Mouse (Mus musculus) hindbrain, embryonic 15.5 days (tissue): ENCODE data around the gene Tbx21. TPM values are rescaled to one million over a fixed set of nuclear protein-coding genes. Genes with fewer than 3 reads are reported as not detected.
A peak's percentile ranks its signal among the peaks of the same experiment; 100 is the strongest.

Experiments
- ATAC-seq: fragments of 200-750 bp; cut with Nextera tagmentation; 2 replicates; pipeline ENCODE4 v1.8.0; 2017; ENCODE audit warnings: low read depth, moderate number of reproducible peaks, moderate TSS enrichment; ENCODE audit not compliant: low FRiP score
- H3K27ac ChIP-seq: fragments of 300-500 bp; sonication (generic); replicated peaks from 2 replicates; pipeline ENCODE4 v1.5.1; 2015; ENCODE audit warnings: mild to moderate bottlenecking, inconsistent platforms
- H3K27me3 ChIP-seq: fragments of 300-500 bp; sonication (generic); 2 replicates; pipeline ENCODE4 v1.6.1; 2015; ENCODE audit warnings: control low read depth, inconsistent platforms
- H3K36me3 ChIP-seq: fragments of 300-500 bp; sonication (generic); 2 replicates; pipeline ENCODE4 v1.6.1; 2015; ENCODE audit warnings: control low read depth, inconsistent platforms
- H3K4me1 ChIP-seq: fragments of 300-500 bp; sonication (generic); replicated peaks from 2 replicates; pipeline ENCODE4 v1.6.1; 2015; ENCODE audit warnings: control low read depth, inconsistent platforms
- H3K4me2 ChIP-seq: fragments of 300-500 bp; sonication (generic); 2 replicates; pipeline ENCODE4 v1.6.1; 2015; ENCODE audit warnings: moderate library complexity, mild to moderate bottlenecking, inconsistent platforms
- H3K4me3 ChIP-seq: fragments of 300-500 bp; sonication (generic); 2 replicates; pipeline ENCODE4 v1.5.1; 2015; ENCODE audit warnings: mild to moderate bottlenecking, inconsistent platforms
- H3K9ac ChIP-seq: fragments of 300-500 bp; sonication (generic); 2 replicates; pipeline ENCODE4 v1.6.1; 2015; ENCODE audit warnings: inconsistent platforms
- H3K9me3 ChIP-seq: fragments of 300-500 bp; sonication (generic); 2 replicates; pipeline ENCODE4 v1.6.1; 2016; ENCODE audit warnings: control low read depth, inconsistent platforms
- WGBS: fragments of 180-500 bp; shearing (Covaris S2); methylation state at CpG from one replicate; pipeline ENCODE4 v1.1.7; 2015; 5-methylcytosine and 5-hydroxymethylcytosine counted together
- polyA plus RNA-seq: library from polyadenylated mRNA; unstranded; fragments of >200 nt; fragmentation: Nextera tagmentation; extraction: Ambion mirVana; gene quantifications from 2 replicates; pipeline ENCODE4 v1.2.1, GENCODE M21; 2015

Gene Tbx21
- polyA plus RNA-seq, 1 experiment from 2014 or later = 0.13 TPM

- no peak for ATAC-seq
- Histone ChIP-seq H3K4me2 (no peak overlapping the region), H3K9ac (no peak overlapping the region), H3K4me1 (peaks cover 11% of the 10 kb centered on the region), H3K27me3 (peaks cover 17% of the 10 kb centered on the region; the same call in 1 of the 2 replicates), H3K36me3 (no peaks in the 10 kb centered on the region), H3K4me3 (no peak overlapping the region), H3K27ac (no peak overlapping the region), H3K9me3 (no peaks in the 10 kb centered on the region)
- WGBS = 78% methylated on average over 3 of the region's 3 CpGs
These were observed 13.8 kb upstream of the Tbx21 start for GRCm38 (mm10) chr11:97128956-97129355.

- Histone ChIP-seq H3K9ac (peak overlapping the region; percentile 55; the same call in 1 of the 2 replicates), H3K4me2 (peak overlapping the region; percentile 92), H3K27me3 (peaks cover 17% of the 10 kb centered on the region; the same call in 1 of the 2 replicates), H3K27ac (no peak overlapping the region), H3K4me3 (peak overlapping the region; percentile 51), H3K9me3 (no peaks in the 10 kb centered on the region), H3K36me3 (no peaks in the 10 kb centered on the region), H3K4me1 (peaks cover 14% of the 10 kb centered on the region)
- no peak for ATAC-seq
- WGBS = 18% methylated on average over 19 of the region's 19 CpGs
These were observed 12.5 kb upstream of the Tbx21 start for GRCm38 (mm10) chr11:97127470-97128223.

- H3K4me2 ChIP-seq = peak overlapping the region; percentile 92
- no peak overlapping the region for H3K27ac ChIP-seq
- H3K9ac ChIP-seq = peak overlapping the region; percentile 55
- 4% methylated on average over 32 of the region's 32 CpGs for whole genome bisulfite sequencing
- peaks cover 14% of the 10 kb centered on the region for H3K4me1 ChIP-seq
- H3K36me3 ChIP-seq = no peaks in the 10 kb centered on the region
- no peaks in the 10 kb centered on the region for H3K9me3 ChIP-seq
- ATAC-seq = peak; percentile 78
- peak overlapping the region; percentile 51 for H3K4me3 ChIP-seq
- H3K27me3 ChIP-seq = peaks cover 17% of the 10 kb centered on the region; the same call in 1 of the 2 replicates
These were observed 11.7 kb upstream of the Tbx21 start for GRCm38 (mm10) chr11:97126645-97127468.

- no peak overlapping the region for H3K9ac ChIP-seq
- H3K27ac ChIP-seq = no peak overlapping the region
- H3K4me3 ChIP-seq = no peak overlapping the region
- peaks cover 14% of the 10 kb centered on the region for H3K4me1 ChIP-seq
- H3K27me3 ChIP-seq = peaks cover 14% of the 10 kb centered on the region; the same call in 1 of the 2 replicates
- no peak overlapping the region for H3K4me2 ChIP-seq
- ATAC-seq = no peak
- no peaks in the 10 kb centered on the region for H3K9me3 ChIP-seq
- 51% methylated on average over 10 of the region's 10 CpGs for WGBS
- no peaks in the 10 kb centered on the region for H3K36me3 ChIP-seq
These were observed 9.3 kb upstream of the Tbx21 start for GRCm38 (mm10) chr11:97124266-97125036.

GRCm38 (mm10) chr11:97123282-97123890, 8.3 kb upstream of the Tbx21 start:
- peaks cover 14% of the 10 kb centered on the region for H3K4me1 ChIP-seq
- H3K36me3 ChIP-seq = no peaks in the 10 kb centered on the region
- H3K27ac ChIP-seq = no peak overlapping the region
- ATAC-seq = no peak
- no peak overlapping the region for H3K4me3 ChIP-seq
- no peaks in the 10 kb centered on the region for H3K9me3 ChIP-seq
- no peak overlapping the region for H3K9ac ChIP-seq
- 19% methylated on average over 11 of the region's 11 CpGs for WGBS
- peaks cover 12% of the 10 kb centered on the region; the same call in 1 of the 2 replicates for H3K27me3 ChIP-seq
- no peak overlapping the region for H3K4me2 ChIP-seq

GRCm38 (mm10) chr11:97120641-97121040, 5.5 kb upstream of the Tbx21 start:
- Histone ChIP-seq H3K4me1 (0 out of 2 replicates have a peak, but pooled peaks cover 3% of the 10 kb centered on the region), H3K9me3 (no peaks in the 10 kb centered on the region), H3K4me3 (no peak overlapping the region), H3K4me2 (no peak overlapping the region), H3K9ac (no peak overlapping the region), H3K36me3 (no peaks in the 10 kb centered on the region), H3K27me3 (peaks cover 25% of the 10 kb centered on the region), H3K27ac (no peak overlapping the region)
- no peak for ATAC-seq
- WGBS = 62% methylated on average over 3 of the region's 3 CpGs

- Histone ChIP-seq H3K9ac (no peak overlapping the region), H3K9me3 (no peaks in the 10 kb centered on the region), H3K4me1 (peaks cover 6% of the 10 kb centered on the region), H3K27me3 (peaks cover 29% of the 10 kb centered on the region), H3K36me3 (no peaks in the 10 kb centered on the region), H3K27ac (no peak overlapping the region), H3K4me3 (no peak overlapping the region), H3K4me2 (no peak overlapping the region)
- ATAC-seq = no peak
- 57% methylated on average over 10 of the region's 10 CpGs for WGBS
These were observed 5.1 kb upstream of the Tbx21 start for GRCm38 (mm10) chr11:97120221-97120620.

- H3K27me3 ChIP-seq = peaks cover 62% of the 10 kb centered on the region
- H3K36me3 ChIP-seq = no peaks in the 10 kb centered on the region
- H3K4me1 ChIP-seq = peaks cover 16% of the 10 kb centered on the region
- WGBS = 8% methylated on average over 11 of the region's 11 CpGs
- no peak overlapping the region for H3K27ac ChIP-seq
- ATAC-seq = no peak
- H3K9me3 ChIP-seq = no peaks in the 10 kb centered on the region
- H3K4me2 ChIP-seq = peak overlapping the region; percentile 79
- H3K9ac ChIP-seq = no peak overlapping the region
- no peak overlapping the region for H3K4me3 ChIP-seq
These were observed 666 bp upstream of the Tbx21 start for GRCm38 (mm10) chr11:97115797-97116196.

GRCm38 (mm10) chr11:97112519-97113125, 2.5 kb downstream of the Tbx21 start:
- Histone ChIP-seq H3K4me1 (peaks cover 16% of the 10 kb centered on the region), H3K36me3 (no peaks in the 10 kb centered on the region), H3K9ac (no peak overlapping the region), H3K27ac (no peak overlapping the region), H3K4me2 (no peak overlapping the region), H3K27me3 (peaks cover 55% of the 10 kb centered on the region), H3K4me3 (no peak overlapping the region), H3K9me3 (no peaks in the 10 kb centered on the region)
- no peak for ATAC-seq
- 80% methylated on average over 9 of the region's 9 CpGs for WGBS

GRCm38 (mm10) chr11:97108976-97109375, 6.2 kb downstream of the Tbx21 start:
- Histone ChIP-seq H3K36me3 (no peaks in the 10 kb centered on the region), H3K4me3 (no peak overlapping the region), H3K9ac (no peak overlapping the region), H3K4me1 (peaks cover under 1% of the 10 kb centered on the region; the same call in 1 of the 2 replicates), H3K27ac (no peak overlapping the region), H3K27me3 (peaks cover 20% of the 10 kb centered on the region), H3K9me3 (no peaks in the 10 kb centered on the region), H3K4me2 (no peak overlapping the region)
- 84% methylated on average over 16 of the region's 16 CpGs for WGBS
- ATAC-seq = no peak

GRCm38 (mm10) chr11:97104091-97104483, 11.0 kb downstream of the Tbx21 start:
- WGBS = 93% methylated on average over 9 of the region's 9 CpGs
- H3K4me3 ChIP-seq = no peak overlapping the region
- H3K27me3 ChIP-seq = peaks cover 10% of the 10 kb centered on the region
- no peaks in the 10 kb centered on the region for H3K36me3 ChIP-seq
- no peak overlapping the region for H3K9ac ChIP-seq
- ATAC-seq = no peak
- no peak overlapping the region for H3K4me2 ChIP-seq
- no peak overlapping the region for H3K27ac ChIP-seq
- H3K4me1 ChIP-seq = no peaks in the 10 kb centered on the region
- H3K9me3 ChIP-seq = no peaks in the 10 kb centered on the region
